26 mouse cellular contexts compared by ENCODE assay signal in genomic region chr16:46847707-46848356, GRCm38 (mm10).
A peak's percentile ranks its signal among the peaks of the same experiment; 100 is the strongest.
DNase-seq lines count a peak whose midpoint lies in the region; ATAC-seq and TF ChIP-seq lines count a peak whose summit lies in the region.
"Had no signal": no experiment of that assay in that cellular context is flagged by ENCODE, and none has a peak within 500 bp of the region (broad histone marks: within the 10 kb centered on the region; RNA-seq: fewer than 3 reads in every experiment).

No protein-coding gene starts in this region.

- no peak for DNase-seq in forebrain, embryonic 11.5 days (ENCODE audit: low spot score)
- no peak for DNase-seq in forebrain, embryonic 10.5 days (ENCODE audit: extremely low spot score, low spot score)
- no peak for DNase-seq in kidney, postnatal 25 days
- DNase-seq in brain, embryonic 14.5 days (ENCODE audit: low read depth) = peak; percentile 56
- peak; percentile 34 for DNase-seq in midbrain, embryonic 14.5 days
- no peak for DNase-seq in thymus, postnatal 4 days
- DNase-seq: adrenal gland, adult 8-10 months; cerebellum, adult 18-20 months; cerebellum, postnatal 14 days; gastrocnemius, postnatal 25 days; heart, adult 2 months; heart, postnatal 14 days; kidney, postnatal 36 days; liver, postnatal 0 days; right cerebral cortex, postnatal 4 days had no signal

- H3K4me2 ChIP-seq in forebrain, embryonic 11.5 days (ENCODE audit: low read depth, low read length, severe bottlenecking) = no peak overlapping the region
- no peak overlapping the region for H3K4me2 ChIP-seq in kidney, embryonic 16.5 days (replicated peaks; ENCODE audit: low read depth, low read length)
- H3K4me2 ChIP-seq in midbrain, embryonic 14.5 days (ENCODE audit: low read length) = no peak overlapping the region
- H3K4me2 ChIP-seq: embryonic facial prominence, embryonic 12.5 days; forebrain, embryonic 15.5 days; heart, embryonic 13.5 days; limb, embryonic 12.5 days; liver, embryonic 11.5 days; stomach, embryonic 15.5 days had no signal

- H3K4me3 ChIP-seq in forebrain, embryonic 11.5 days (ENCODE audit: low read depth, low read length) = no peak overlapping the region
- no peak overlapping the region for H3K4me3 ChIP-seq in forebrain, embryonic 10.5 days
- H3K4me3 ChIP-seq in kidney, embryonic 16.5 days (ENCODE audit: low read length) = no peak overlapping the region
- no peak overlapping the region for H3K4me3 ChIP-seq in midbrain, embryonic 14.5 days (replicated peaks; ENCODE audit: low read depth, low read length)
- H3K4me3 ChIP-seq: embryonic facial prominence, embryonic 12.5 days; forebrain, embryonic 15.5 days; heart, adult 2 months; heart, embryonic 13.5 days; limb, embryonic 12.5 days; stomach, embryonic 15.5 days had no signal

- H3K9ac ChIP-seq in forebrain, embryonic 11.5 days (ENCODE audit: low read length) = no peak overlapping the region
- no peak overlapping the region for H3K9ac ChIP-seq in kidney, embryonic 16.5 days (replicated peaks; ENCODE audit: low read length)
- no peak overlapping the region for H3K9ac ChIP-seq in midbrain, embryonic 14.5 days (replicated peaks; ENCODE audit: low read length)
- H3K9ac ChIP-seq: embryonic facial prominence, embryonic 12.5 days; forebrain, embryonic 15.5 days; heart, embryonic 13.5 days; limb, embryonic 12.5 days; liver, postnatal 0 days; stomach, embryonic 15.5 days had no signal

- no peaks in the 10 kb centered on the region for H3K36me3 ChIP-seq in forebrain, embryonic 11.5 days (ENCODE audit: control insufficient read depth, insufficient read depth, low read length)
- H3K36me3 ChIP-seq in forebrain, embryonic 10.5 days (replicated peaks) = no peaks in the 10 kb centered on the region
- H3K36me3 ChIP-seq in kidney, embryonic 16.5 days (ENCODE audit: insufficient read depth, low read length) = no peaks in the 10 kb centered on the region
- no peaks in the 10 kb centered on the region for H3K36me3 ChIP-seq in midbrain, embryonic 14.5 days (ENCODE audit: control insufficient read depth, insufficient read depth, low read length)
- H3K36me3 ChIP-seq: embryonic facial prominence, embryonic 12.5 days; forebrain, embryonic 15.5 days; heart, embryonic 13.5 days; limb, embryonic 12.5 days; stomach, embryonic 15.5 days had no signal

- TF ChIP-seq POLR2A in brain, embryonic 14.5 days (IDR thresholded peaks at IDR 0.05; ENCODE audit: borderline replicate concordance, extremely low read depth, insufficient read depth, insufficient read length, poor library complexity, severe bottlenecking) = no peak

- no peaks in the 10 kb centered on the region for H3K9me3 ChIP-seq in forebrain, embryonic 11.5 days (ENCODE audit: control insufficient read depth, low read length)
- H3K9me3 ChIP-seq in forebrain, embryonic 10.5 days = no peaks in the 10 kb centered on the region
- H3K9me3 ChIP-seq in kidney, embryonic 16.5 days (ENCODE audit: low read length) = no peaks in the 10 kb centered on the region
- H3K9me3 ChIP-seq in midbrain, embryonic 14.5 days (ENCODE audit: control insufficient read depth, low read length) = no peaks in the 10 kb centered on the region
- H3K9me3 ChIP-seq: embryonic facial prominence, embryonic 12.5 days; forebrain, embryonic 15.5 days; heart, embryonic 13.5 days; limb, embryonic 12.5 days; stomach, embryonic 15.5 days had no signal

- peak; percentile 79 for ATAC-seq in forebrain, embryonic 11.5 days (replicated peaks; ENCODE audit: low FRiP score)
- ATAC-seq in kidney, embryonic 16.5 days (ENCODE audit: low FRiP score, low TSS enrichment) = no peak
- ATAC-seq in midbrain, embryonic 14.5 days (ENCODE audit: low FRiP score, low TSS enrichment) = peak; percentile 11; the same call in 1 of the 2 replicates
- ATAC-seq: activated CD4-positive, CD25-positive, alpha-beta regulatory T cell, adult 4 months; forebrain, embryonic 15.5 days; inflammation-experienced regulatory T-cells, adult 6 months; liver, postnatal 0 days; lung, postnatal 0 days had no signal

- H3K4me1 ChIP-seq in forebrain, embryonic 11.5 days (replicated peaks; ENCODE audit: control insufficient read depth, insufficient read depth, low read length) = no peaks in the 10 kb centered on the region
- H3K4me1 ChIP-seq in forebrain, embryonic 10.5 days = peaks cover 10% of the 10 kb centered on the region
- peaks cover 5% of the 10 kb centered on the region for H3K4me1 ChIP-seq in kidney, embryonic 16.5 days (ENCODE audit: insufficient read depth, low read length)
- H3K4me1 ChIP-seq in midbrain, embryonic 14.5 days (ENCODE audit: control insufficient read depth, insufficient read depth, low read length) = peaks cover 8% of the 10 kb centered on the region; the same call in 1 of the 2 replicates
- H3K4me1 ChIP-seq: embryonic facial prominence, embryonic 12.5 days; heart, embryonic 13.5 days; limb, embryonic 12.5 days; stomach, embryonic 15.5 days had no signal

- H3K27ac ChIP-seq in forebrain, embryonic 11.5 days (ENCODE audit: low read depth, low read length) = no peak overlapping the region
- H3K27ac ChIP-seq in forebrain, embryonic 10.5 days = no peak overlapping the region
- peak overlapping the region; percentile 76 for H3K27ac ChIP-seq in kidney, embryonic 16.5 days (ENCODE audit: low read length)
- H3K27ac ChIP-seq in midbrain, embryonic 14.5 days (replicated peaks; ENCODE audit: low read depth, low read length) = no peak overlapping the region
- H3K27ac ChIP-seq: embryonic facial prominence, embryonic 12.5 days; forebrain, embryonic 15.5 days; heart, adult 2 months; heart, embryonic 13.5 days; limb, embryonic 12.5 days; macrophage; stomach, embryonic 15.5 days had no signal

- 41% methylated on average over 3 of the region's 3 CpGs for WGBS in forebrain, embryonic 11.5 days
- 53% methylated on average over 3 of the region's 3 CpGs for WGBS in forebrain, embryonic 10.5 days
- 56% methylated on average over 3 of the region's 3 CpGs for WGBS in kidney, embryonic 16.5 days
- WGBS in midbrain, embryonic 14.5 days = 26% methylated on average over 3 of the region's 3 CpGs

- no peaks in the 10 kb centered on the region for H3K27me3 ChIP-seq in forebrain, embryonic 11.5 days (ENCODE audit: control insufficient read depth, insufficient read depth, low read length)
- H3K27me3 ChIP-seq in forebrain, embryonic 10.5 days (ENCODE audit: poor library complexity, severe bottlenecking) = peaks cover 26% of the 10 kb centered on the region; the same call in 1 of the 2 replicates
- H3K27me3 ChIP-seq in kidney, embryonic 16.5 days (ENCODE audit: insufficient read depth, low read length) = no peaks in the 10 kb centered on the region
- H3K27me3 ChIP-seq in midbrain, embryonic 14.5 days (ENCODE audit: control insufficient read depth, insufficient read depth, low read length) = no peaks in the 10 kb centered on the region
- H3K27me3 ChIP-seq: embryonic facial prominence, embryonic 12.5 days; forebrain, embryonic 15.5 days; heart, embryonic 13.5 days; limb, embryonic 12.5 days; stomach, embryonic 15.5 days had no signal

- no peak for TF ChIP-seq CTCF in brain, embryonic 14.5 days (IDR thresholded peaks at IDR 0.05; ENCODE audit: borderline replicate concordance, extremely low read depth, insufficient read depth, insufficient read length)

Comparison
In these comparisons a context has a peak if more than half of its experiments do, and no peak if none do; other contexts are left out.
1. DNase-seq: peak in brain, embryonic 14.5 days (single experiment) and midbrain, embryonic 14.5 days (single experiment); none in forebrain, embryonic 11.5 days (single experiment), forebrain, embryonic 10.5 days (single experiment), kidney, postnatal 25 days (0 of 2) and thymus, postnatal 4 days (single experiment).